Mouse (Mus musculus) fat pad, adult 2 months (tissue): ENCODE results near the gene Tas2r135.

ENCODE experiments used
- DNase-seq: peaks from one replicate; pipeline ENCODE4 v3.0.0-alpha.2; 2011; ENCODE audit warnings: low read depth, low spot score; ENCODE audit errors: extremely low read depth

Tas2r135 gene

GRCm38 (mm10) chr6:42424472-42424871 lies 19.2 kb downstream of the Tas2r135 start:
- no peak for DNase-seq

- DNase-seq: no peak
These were observed 21.1 kb downstream of the Tas2r135 start for GRCm38 (mm10) chr6:42426337-42426736.

GRCm38 (mm10) chr6:42433554-42433953 lies 28.3 kb downstream of the Tas2r135 start:
- DNase-seq: no peak

- DNase-seq: no peak
These were observed 29.2 kb downstream of the Tas2r135 start, which contains the start of gene Tas2r126 for GRCm38 (mm10) chr6:42434446-42434845. Gene Tas2r126, plus strand, starts transcription at chr6:42434535.

DNA sequence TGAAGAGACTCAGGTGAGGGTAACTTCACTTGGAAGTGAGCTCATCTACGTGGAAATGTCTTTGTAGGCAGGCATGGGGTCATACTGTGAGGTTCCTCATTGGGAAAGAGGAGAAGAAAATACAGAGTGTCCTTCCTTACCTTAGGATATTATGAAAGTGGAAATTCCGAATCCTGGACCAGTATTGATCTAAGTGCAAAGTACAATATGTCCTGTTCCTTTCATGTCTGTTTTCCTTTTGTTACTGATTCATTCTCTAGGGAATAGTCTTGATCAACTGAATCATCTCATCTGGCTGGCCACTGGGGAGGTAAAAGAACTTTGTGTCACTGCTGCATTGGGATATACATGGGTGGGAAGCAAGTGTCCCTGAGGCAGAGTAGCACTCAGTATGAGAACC lies 30.3 kb downstream of the Tas2r135 start:
- no peak for DNase-seq

GRCm38 (mm10) chr6:42441395-42441794 lies 36.2 kb downstream of the Tas2r135 start:
- DNase-seq: no peak

DNA sequence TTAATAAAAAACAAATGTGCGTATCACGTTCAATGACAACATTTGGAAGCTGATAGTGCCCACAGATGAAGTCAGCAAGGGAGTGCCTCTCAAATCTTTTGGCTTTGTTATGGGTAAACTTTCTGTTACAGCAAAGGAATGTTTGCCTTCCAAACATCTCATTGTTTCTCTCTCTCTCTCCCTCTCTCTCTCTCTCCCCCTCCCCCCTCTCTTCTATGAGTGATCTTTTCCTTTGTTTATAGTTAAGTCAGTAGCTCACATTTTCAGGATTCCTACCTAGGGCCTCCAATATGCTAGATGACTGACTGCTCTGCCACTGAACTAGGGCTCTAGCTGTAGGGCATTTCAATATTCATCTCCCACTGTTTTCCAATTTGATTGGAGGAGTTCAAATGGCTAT lies 39.3 kb downstream of the Tas2r135 start:
- DNase-seq: no peak

DNA sequence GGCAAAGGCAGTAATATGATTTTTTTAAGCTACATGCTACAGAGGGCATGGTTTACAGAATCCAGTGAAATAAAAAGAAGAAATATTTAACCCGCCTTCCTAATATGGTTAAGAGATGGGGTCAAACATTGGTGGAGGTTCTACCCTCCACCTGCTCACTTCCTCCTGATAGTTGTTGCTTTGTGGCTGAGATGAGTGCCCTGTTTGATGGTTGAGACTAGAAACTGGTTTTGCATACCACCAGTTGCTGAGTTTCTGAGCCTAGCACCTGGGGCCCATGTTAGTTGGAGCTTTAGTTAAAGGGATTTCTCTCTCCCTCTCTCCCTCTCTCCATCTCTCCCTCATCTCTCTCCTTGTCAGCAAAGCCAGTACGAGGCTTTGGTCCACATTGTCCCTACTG lies 42.1 kb downstream of the Tas2r135 start:
- no peak for DNase-seq
